Mouse (Mus musculus) hindbrain, embryonic 14.5 days (tissue): ENCODE measurements around the gene Gm47189. TPM values are rescaled to one million over a fixed set of nuclear protein-coding genes. Genes with fewer than 3 reads are reported as not detected.
"Not testable (repeated sequence)": the region's sequence is repeated elsewhere in the genome, so short reads cannot be mapped to it uniquely, and the experiment has no call there.

Experiments
- ATAC-seq: fragments of 200-750 bp; cut with Nextera tagmentation; 2 replicates; pipeline ENCODE4 v1.8.0; 2017; ENCODE audit warnings: moderate number of reproducible peaks, mild to moderate bottlenecking, moderate TSS enrichment, moderate library complexity; ENCODE audit not compliant: low FRiP score
- DNase-seq: peaks from one replicate; pipeline ENCODE4 v3.0.0-alpha.2; 2015; ENCODE audit warnings: low spot score
- H3K27ac ChIP-seq: fragments of 300-500 bp; sonication (generic); 2 replicates; pipeline ENCODE4 v1.5.1; 2014; ENCODE audit warnings: mild to moderate bottlenecking, moderate library complexity
- H3K27me3 ChIP-seq: fragments of 300-500 bp; sonication (generic); 2 replicates; pipeline ENCODE4 v1.6.1; 2014; ENCODE audit warnings: mild to moderate bottlenecking, low read length, mixed read lengths; ENCODE audit not compliant: control insufficient read depth, insufficient read depth
- H3K36me3 ChIP-seq: fragments of 300-500 bp; sonication (generic); replicated peaks from 2 replicates; pipeline ENCODE4 v1.6.1; 2014; ENCODE audit not compliant: control insufficient read depth, insufficient read depth
- H3K4me1 ChIP-seq: fragments of 300-500 bp; sonication (generic); replicated peaks from 2 replicates; pipeline ENCODE4 v1.6.1; 2014; ENCODE audit warnings: antibody characterized with exemption, low read length, mixed read lengths; ENCODE audit not compliant: control insufficient read depth, insufficient read depth
- H3K4me2 ChIP-seq: fragments of 300-500 bp; sonication (generic); replicated peaks from 2 replicates; pipeline ENCODE4 v1.6.1; 2014; ENCODE audit warnings: mild to moderate bottlenecking, moderate library complexity
- H3K4me3 ChIP-seq: fragments of 300-500 bp; sonication (generic); replicated peaks from 2 replicates; pipeline ENCODE4 v1.5.1; 2014; ENCODE audit warnings: mild to moderate bottlenecking, low read length
- H3K9ac ChIP-seq: fragments of 300-500 bp; sonication (generic); 2 replicates; pipeline ENCODE4 v1.6.1; 2014
- H3K9me3 ChIP-seq: fragments of 300-500 bp; sonication (generic); 2 replicates; pipeline ENCODE4 v1.6.1; 2016; ENCODE audit warnings: low read length; ENCODE audit not compliant: control insufficient read depth
- WGBS: fragments of 180-500 bp; shearing (Covaris S2); extraction: QIAGEN DNeasy Blood & Tissue Kit; methylation state at CpG from one replicate; pipeline ENCODE4 v1.1.7; 2014; 5-methylcytosine and 5-hydroxymethylcytosine counted together
- polyA plus RNA-seq: library from polyadenylated mRNA; unstranded; fragments of >200 nt; fragmentation: Nextera tagmentation; extraction: Ambion mirVana; gene quantifications from 2 replicates; pipeline ENCODE4 v1.2.1, GENCODE M21; 2014

Gm47189 gene
- polyA plus RNA-seq: not detected in 2 replicates

DNA sequence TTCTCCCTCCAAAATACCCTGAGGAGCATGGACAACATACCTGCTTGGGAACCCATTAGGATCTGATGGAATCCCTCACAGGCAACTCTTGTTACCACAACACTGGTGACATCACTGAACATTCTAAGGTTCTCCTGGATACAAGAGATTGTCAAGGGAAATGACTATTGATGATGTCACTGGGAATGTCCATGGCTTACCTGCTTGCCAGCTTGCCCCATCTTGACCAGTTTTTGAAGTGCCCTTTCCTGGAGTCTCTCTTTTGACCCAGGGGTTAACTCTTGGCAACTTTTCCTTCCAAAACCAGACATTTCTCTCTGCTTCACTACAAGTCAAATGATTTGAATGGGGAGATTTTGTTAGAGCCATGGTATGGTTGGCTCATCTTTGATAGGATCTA is at the start of gene Gm47189:
Gene Gm47189 (minus strand): TSS at position 101 of the 400 bp plus-strand sequence.
- not testable (repeated sequence) for H3K9me3 ChIP-seq, DNase-seq, H3K4me3 ChIP-seq, H3K27ac ChIP-seq, H3K36me3 ChIP-seq, H3K4me1 ChIP-seq, ATAC-seq, H3K27me3 ChIP-seq, H3K4me2 ChIP-seq, H3K9ac ChIP-seq

DNA sequence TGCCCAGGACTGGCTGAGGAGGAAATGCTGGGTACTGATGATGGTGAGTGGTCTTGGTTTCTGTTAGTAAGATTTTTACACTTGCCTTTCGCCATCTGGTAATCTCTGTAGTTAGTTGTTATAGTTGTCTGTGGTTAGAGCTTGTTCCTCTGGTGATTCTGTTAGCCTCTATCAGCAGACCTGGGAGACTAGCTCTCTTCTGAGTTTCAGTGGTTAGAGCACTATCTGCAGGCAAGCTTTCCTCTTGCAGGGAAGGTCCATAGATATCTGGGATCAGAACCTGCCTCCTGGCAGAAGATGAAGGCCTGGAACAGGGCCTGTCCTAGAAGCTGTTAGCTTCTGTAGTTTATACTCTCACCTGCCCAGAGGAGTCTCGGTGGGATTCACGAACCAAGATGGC is 16.3 kb downstream of the Gm47189 start:
- H3K36me3 ChIP-seq, H3K27ac ChIP-seq, H3K9me3 ChIP-seq, H3K4me3 ChIP-seq, H3K27me3 ChIP-seq, H3K9ac ChIP-seq, H3K4me2 ChIP-seq, ATAC-seq, H3K4me1 ChIP-seq, DNase-seq: not testable (repeated sequence)
- 68% methylated on average over 2 of the region's 3 CpGs for WGBS

DNA sequence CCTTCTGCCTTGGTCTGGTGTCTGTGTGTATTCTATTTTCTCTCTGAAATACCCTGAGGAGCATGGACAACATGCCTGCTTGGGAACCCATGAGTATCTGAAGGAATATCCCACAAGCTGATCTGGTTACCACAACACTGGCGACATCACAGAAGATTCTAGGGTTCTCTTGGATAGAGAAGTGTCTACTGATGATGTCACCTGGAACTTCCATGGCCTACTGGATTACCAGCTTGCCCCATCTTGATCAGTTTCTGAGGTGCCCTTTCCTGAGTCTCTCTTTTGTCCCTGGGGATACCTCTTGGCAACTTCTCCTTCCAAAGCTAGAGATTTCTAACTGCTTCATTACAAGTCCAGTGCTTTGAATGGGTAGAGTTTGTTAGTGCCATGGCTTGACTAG is 21.7 kb downstream of the Gm47189 start, which contains the start of gene Gm7929:
Gene Gm7929 (minus strand): TSS at position 101 of the 400 bp plus-strand sequence.
- H3K4me3 ChIP-seq, H3K9ac ChIP-seq, H3K27me3 ChIP-seq, H3K4me1 ChIP-seq, H3K4me2 ChIP-seq, H3K9me3 ChIP-seq, ATAC-seq, DNase-seq, H3K27ac ChIP-seq, H3K36me3 ChIP-seq: not testable (repeated sequence)
- no CpG with 5 or more reads among the region's 1 CpGs for WGBS

DNA sequence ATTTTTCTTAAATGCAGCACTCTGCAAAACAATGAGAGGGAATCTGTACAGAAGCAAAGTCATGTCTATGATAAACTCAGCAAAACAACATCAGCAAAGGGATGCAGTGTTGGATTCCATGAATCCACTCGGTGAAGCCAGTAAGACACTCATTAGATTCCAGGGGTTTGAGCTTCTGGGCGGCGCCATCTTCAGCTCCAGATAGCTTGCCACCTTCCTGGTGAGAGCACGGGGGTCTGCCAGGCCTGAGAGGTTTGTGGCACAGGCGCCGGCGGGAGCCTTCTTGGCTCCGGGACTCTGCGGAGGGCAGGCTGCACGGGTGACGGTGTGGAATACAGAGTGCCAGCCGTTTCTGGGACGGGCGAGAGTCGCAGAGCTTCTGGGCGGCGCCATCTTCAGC is 48.8 kb downstream of the Gm47189 start:
- not testable (repeated sequence) for H3K9ac ChIP-seq, H3K4me1 ChIP-seq, ATAC-seq, H3K4me2 ChIP-seq, H3K27ac ChIP-seq, H3K4me3 ChIP-seq, H3K9me3 ChIP-seq, H3K27me3 ChIP-seq, DNase-seq, H3K36me3 ChIP-seq
- 78% methylated on average over 15 of the region's 17 CpGs for WGBS

DNA sequence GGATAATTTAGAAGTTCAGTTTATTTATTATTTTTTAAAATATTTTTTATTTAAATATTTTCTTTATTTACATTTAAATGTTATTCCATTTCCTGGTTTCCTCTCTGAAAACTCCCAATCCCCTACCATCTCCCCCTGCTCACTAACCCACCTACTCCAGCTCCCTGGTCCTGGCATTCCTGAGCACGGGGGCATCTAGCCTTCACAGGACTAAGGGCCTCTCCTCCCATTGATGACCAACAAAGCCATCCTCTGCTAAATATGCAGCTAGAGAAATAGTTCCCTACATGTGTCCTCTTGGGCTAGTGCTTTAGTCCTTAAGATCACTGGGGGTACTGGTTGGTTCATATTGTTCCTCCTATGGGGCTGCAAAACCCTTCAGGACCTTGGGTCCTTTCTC is 55.1 kb downstream of the Gm47189 start:
- WGBS: 91% methylated on average over 1 of the region's 1 CpGs
- H3K4me2 ChIP-seq, H3K9me3 ChIP-seq, ATAC-seq, H3K9ac ChIP-seq, H3K27ac ChIP-seq, H3K36me3 ChIP-seq, DNase-seq, H3K4me1 ChIP-seq, H3K27me3 ChIP-seq, H3K4me3 ChIP-seq: not testable (repeated sequence)

Other genes starting within 250 kb of the Gm47189 start
- not detected in 2 replicates for gene Gm7970, start 216.9 kb downstream of the Gm47189 start, polyA plus RNA-seq
- gene 1700049E17Rik2, start 199.2 kb downstream of the Gm47189 start, polyA plus RNA-seq: not detected in 2 replicates
- not detected in 2 replicates for gene Gm3072, start 147.8 kb downstream of the Gm47189 start, polyA plus RNA-seq
- not detected in 2 replicates for gene Gm3676, start 126.0 kb downstream of the Gm47189 start, polyA plus RNA-seq
- not detected in 2 replicates for gene Gm8068, start 70.6 kb downstream of the Gm47189 start, polyA plus RNA-seq
- not detected in 2 replicates for gene Gm7929, start 21.8 kb downstream of the Gm47189 start, polyA plus RNA-seq
- not detected in 2 replicates for gene Gm7980, start 134.8 kb upstream of the Gm47189 start, polyA plus RNA-seq
- not detected in 2 replicates for gene 1700049E17Rik1, start 152.5 kb upstream of the Gm47189 start, polyA plus RNA-seq
- gene 1700024B05Rik, start 171.6 kb upstream of the Gm47189 start, polyA plus RNA-seq: not detected in 2 replicates
- not detected in 2 replicates for gene Gm6401, start 195.5 kb upstream of the Gm47189 start, polyA plus RNA-seq
- gene Gm3543, start 210.9 kb upstream of the Gm47189 start, polyA plus RNA-seq: not detected in 2 replicates